Comparison of ENCODE assay signal across 8 mouse cellular contexts in genomic region chr9:44233802-44234478, GRCm38 (mm10). TPM values are rescaled to one million over a fixed set of nuclear protein-coding genes. Genes with fewer than 3 reads are reported as not detected.
DNase-seq lines count a peak whose midpoint lies in the region; ATAC-seq lines count a peak whose summit lies in the region.

Cbl (minus strand) TSS chr9:44234049.

- no peaks in the 10 kb centered on the region for H3K27me3 ChIP-seq in intestine, embryonic 14.5 days (replicated peaks; ENCODE audit: control insufficient read depth, insufficient read depth, low read length)

- peak within 1 kb of the TSS; percentile 90 for H3K27ac ChIP-seq in intestine, embryonic 14.5 days (ENCODE audit: low read depth)

- DNase-seq in adrenal gland, adult 18-20 months (ENCODE audit: low spot score in 2 of 2): peak; percentile 98 to 99
- DNase-seq in embryo, embryonic 11 days: peak; percentile 99
- peak; percentile 97 for DNase-seq in gastrocnemius, postnatal 25 days
- peak; percentile 100 for DNase-seq in intestine, embryonic 14.5 days (ENCODE audit: low spot score)
- peak; percentile 99 to 100 for DNase-seq in left cerebral cortex, postnatal 14 days (ENCODE audit: low spot score in 2 of 2)
- DNase-seq in mesoderm, embryonic 11.5 days (ENCODE audit: low read depth, low spot score): peak; percentile 99
- DNase-seq in right cerebral cortex, postnatal 36 days (ENCODE audit: low spot score in 2 of 2): peak; percentile 97 to 98
- DNase-seq in yolk sac, embryonic 10.5 days (ENCODE audit: low spot score): peak; percentile 98

- H3K4me3 ChIP-seq in intestine, embryonic 14.5 days (ENCODE audit: low read depth, low read length): peak within 1 kb of the TSS; percentile 87

- H3K4me1 ChIP-seq in intestine, embryonic 14.5 days (replicated peaks; ENCODE audit: control insufficient read depth, insufficient read depth, low read length): peaks cover 20% of the 10 kb centered on the region

- peak within 1 kb of the TSS; percentile 88 for H3K9ac ChIP-seq in intestine, embryonic 14.5 days (ENCODE audit: low read length)

- H3K4me2 ChIP-seq in intestine, embryonic 14.5 days (ENCODE audit: low read length): peak within 1 kb of the TSS; percentile 78

- intact Hi-C loops in left cerebral cortex, postnatal 14 days (cut with DNase I): loop anchor here (10.0 kb wide), 3 partner anchors 49 to 249 kb away; no protein-coding TSS in a partner anchor

- ATAC-seq in intestine, embryonic 14.5 days (replicated peaks; ENCODE audit: low FRiP score, low TSS enrichment, low read depth): peak; percentile 96

- under 1% methylated on average over 67 of the region's 76 CpGs for WGBS in intestine, embryonic 14.5 days

- H3K9me3 ChIP-seq in intestine, embryonic 14.5 days (ENCODE audit: control insufficient read depth, low read length): no peaks in the 10 kb centered on the region

- no peaks in the 10 kb centered on the region for H3K36me3 ChIP-seq in intestine, embryonic 14.5 days (ENCODE audit: control insufficient read depth, insufficient read depth, low read length)

RNA-seq across cellular contexts. Expression of gene Cbl, which starts in this region (rescaled TPM):
- 10 to 100 TPM; 27.9 to 37.1 TPM for total RNA-seq in adrenal gland, adult 18-20 months (2021)
- total RNA-seq in gastrocnemius, postnatal 25 days (2021): 1 to 10 TPM; 9.2 to 9.4 TPM
- polyA plus RNA-seq in intestine, embryonic 14.5 days (2014; fragmentation: Nextera tagmentation; extraction: Ambion mirVana): 18.1 and 19.9 TPM in 2 replicates
- total RNA-seq in left cerebral cortex, postnatal 14 days (2021): 10 to 100 TPM; 44.9 to 48.9 TPM

Comparison
In these comparisons a context has a peak if more than half of its experiments do, and no peak if none do; other contexts are left out.
1. Peak in every context shown above with its lines: DNase-seq, ATAC-seq, H3K4me3 ChIP-seq and H3K27ac ChIP-seq.